14 mouse cellular contexts compared by ENCODE assay signal in genomic region chr1:171825462-171825861, GRCm38 (mm10). TPM values are rescaled to one million over a fixed set of nuclear protein-coding genes. Genes with fewer than 3 reads are reported as not detected.
DNase-seq lines count a peak whose midpoint lies in the region; ATAC-seq and TF ChIP-seq lines count a peak whose summit lies in the region.
"Had no signal": no experiment of that assay in that cellular context is flagged by ENCODE, and none has a peak within 500 bp of the region (broad histone marks: within the 10 kb centered on the region; RNA-seq: fewer than 3 reads in every experiment).

No protein-coding gene starts in this region.

- ATAC-seq in hindbrain, postnatal 0 days, result no peak
- no peak for ATAC-seq in hindbrain, embryonic 16.5 days
- ATAC-seq in stomach, postnatal 0 days (ENCODE audit: low FRiP score, low TSS enrichment), result no peak

- no peak overlapping the region for H3K27ac ChIP-seq in hindbrain, postnatal 0 days
- H3K27ac ChIP-seq in hindbrain, embryonic 16.5 days (ENCODE audit: low read depth, low read length), result no peak overlapping the region
- no peak overlapping the region for H3K27ac ChIP-seq in stomach, postnatal 0 days (replicated peaks)

- H3K9me3 ChIP-seq in hindbrain, postnatal 0 days (ENCODE audit: low read length), result no peaks in the 10 kb centered on the region
- no peaks in the 10 kb centered on the region for H3K9me3 ChIP-seq in hindbrain, embryonic 16.5 days (ENCODE audit: control insufficient read depth, low read length)
- H3K9me3 ChIP-seq in stomach, postnatal 0 days (ENCODE audit: control insufficient read depth, low read length), result no peaks in the 10 kb centered on the region

- H3K27me3 ChIP-seq in hindbrain, postnatal 0 days (ENCODE audit: insufficient read depth, low read length), result no peaks in the 10 kb centered on the region
- no peaks in the 10 kb centered on the region for H3K27me3 ChIP-seq in hindbrain, embryonic 16.5 days (replicated peaks; ENCODE audit: control insufficient read depth, insufficient read depth, low read length)
- no peaks in the 10 kb centered on the region for H3K27me3 ChIP-seq in stomach, postnatal 0 days (ENCODE audit: control insufficient read depth, insufficient read depth, low read length)
- H3K27me3 ChIP-seq: Patski had no signal

- H3K4me2 ChIP-seq in hindbrain, postnatal 0 days (ENCODE audit: low read depth, low read length), result no peak overlapping the region
- H3K4me2 ChIP-seq in hindbrain, embryonic 16.5 days (ENCODE audit: low read length), result no peak overlapping the region
- no peak overlapping the region for H3K4me2 ChIP-seq in stomach, postnatal 0 days (replicated peaks; ENCODE audit: low read depth)

- H3K9ac ChIP-seq in hindbrain, postnatal 0 days (replicated peaks; ENCODE audit: low read length), result no peak overlapping the region
- H3K9ac ChIP-seq in hindbrain, embryonic 16.5 days (ENCODE audit: low read depth, low read length), result no peak overlapping the region
- no peak overlapping the region for H3K9ac ChIP-seq in stomach, postnatal 0 days (ENCODE audit: low read length)

- no peaks in the 10 kb centered on the region for H3K4me1 ChIP-seq in hindbrain, postnatal 0 days (ENCODE audit: insufficient read depth, low read length)
- no peaks in the 10 kb centered on the region for H3K4me1 ChIP-seq in hindbrain, embryonic 16.5 days (ENCODE audit: control insufficient read depth, insufficient read depth, low read depth, low read length)
- no peaks in the 10 kb centered on the region for H3K4me1 ChIP-seq in stomach, postnatal 0 days (replicated peaks; ENCODE audit: control insufficient read depth, insufficient read depth)

- no peak overlapping the region for H3K4me3 ChIP-seq in hindbrain, postnatal 0 days (ENCODE audit: low read length)
- no peak overlapping the region for H3K4me3 ChIP-seq in hindbrain, embryonic 16.5 days (ENCODE audit: low read length)
- no peak overlapping the region for H3K4me3 ChIP-seq in stomach, postnatal 0 days (ENCODE audit: low read depth, low read length)

- WGBS in hindbrain, postnatal 0 days, result 32% methylated on average over 4 of the region's 4 CpGs
- WGBS in hindbrain, embryonic 16.5 days, result 25% methylated on average over 4 of the region's 4 CpGs
- 41% methylated on average over 4 of the region's 4 CpGs for WGBS in stomach, postnatal 0 days

- TF ChIP-seq EP300 in stomach, postnatal 0 days (optimal IDR thresholded peaks at IDR 0.05), result no peak

- TF ChIP-seq CTCF in hindbrain, postnatal 0 days (IDR thresholded peaks at IDR 0.05; ENCODE audit: low read depth), result peak; percentile 55
- TF ChIP-seq CTCF in stomach, postnatal 0 days (IDR thresholded peaks at IDR 0.05; ENCODE audit: low read depth), result peak; percentile 49

- peak; percentile 4 for DNase-seq in hindbrain, postnatal 0 days (ENCODE audit: low spot score)
- peak; percentile 45 for DNase-seq in thymus, postnatal 0 days (ENCODE audit: low spot score)
- no peak for DNase-seq in thymus, postnatal 25 days
- DNase-seq in ZHBTc4 (ENCODE audit: low read depth, low spot score), result peak; percentile 51
- DNase-seq in stomach, postnatal 0 days (ENCODE audit: low spot score), result no peak
- no peak for DNase-seq in ovary, postnatal 10 days (ENCODE audit: low spot score)
- no peak for DNase-seq in layer of hippocampus, postnatal 25 days (ENCODE audit: extremely low spot score in 1 of 2, low spot score in 1 of 2)
- DNase-seq: cerebellum, adult 8-10 months; gastrocnemius, postnatal 25 days; heart, postnatal 4 days; kidney, postnatal 25 days; lung, adult 18-20 months had no signal

- no peaks in the 10 kb centered on the region for H3K36me3 ChIP-seq in hindbrain, postnatal 0 days (ENCODE audit: insufficient read depth, low read length)
- H3K36me3 ChIP-seq in hindbrain, embryonic 16.5 days (ENCODE audit: control insufficient read depth, insufficient read depth, low read length), result no peaks in the 10 kb centered on the region
- no peaks in the 10 kb centered on the region for H3K36me3 ChIP-seq in stomach, postnatal 0 days (ENCODE audit: control insufficient read depth, insufficient read depth, low read length)

RNA-seq across cellular contexts. Expression of gene Cd84, which starts 14.0 kb away (rescaled TPM):
- 1.1 and 1.2 TPM in 2 replicates for total RNA-seq in hindbrain, postnatal 0 days (2014; rRNA removed)
- 1.6 and 1.7 TPM in 2 replicates for polyA plus RNA-seq in hindbrain, postnatal 0 days (2015; fragmentation: Nextera tagmentation; extraction: Ambion mirVana)
- polyA plus RNA-seq in hindbrain, embryonic 16.5 days (2015; fragmentation: Nextera tagmentation; extraction: Ambion mirVana), result 1.1 and 1.3 TPM in 2 replicates
- 42.9 and 52.1 TPM in 2 replicates for polyA plus RNA-seq in thymus, postnatal 0 days (2015; fragmentation: Nextera tagmentation; extraction: Ambion mirVana)
- 1.5 and 1.8 TPM in 2 replicates for polyA plus RNA-seq in stomach, postnatal 0 days (2015; fragmentation: Nextera tagmentation; extraction: Ambion mirVana)
- 1 to 10 TPM; 2.6 to 3.7 TPM for total RNA-seq in layer of hippocampus, postnatal 25 days (2021)

RNA-seq across cellular contexts. Expression of gene Slamf1, which starts 58.5 kb away (rescaled TPM):
- total RNA-seq in hindbrain, postnatal 0 days (2014; rRNA removed), result 0.16 TPM in 1 of 2 replicates, not detected in the other
- polyA plus RNA-seq in hindbrain, postnatal 0 days (2015; fragmentation: Nextera tagmentation; extraction: Ambion mirVana), result 0.09 and 0.10 TPM in 2 replicates
- 0.19 and 0.28 TPM in 2 replicates for polyA plus RNA-seq in hindbrain, embryonic 16.5 days (2015; fragmentation: Nextera tagmentation; extraction: Ambion mirVana)
- 26.0 and 28.0 TPM in 2 replicates for polyA plus RNA-seq in thymus, postnatal 0 days (2015; fragmentation: Nextera tagmentation; extraction: Ambion mirVana)
- 0.05 and 0.06 TPM in 2 replicates for polyA plus RNA-seq in stomach, postnatal 0 days (2015; fragmentation: Nextera tagmentation; extraction: Ambion mirVana)
- under 1 TPM; 0.12 to 0.33 TPM for total RNA-seq in layer of hippocampus, postnatal 25 days (2021)
- total RNA-seq: gastrocnemius, postnatal 25 days had no signal

Comparison
In these comparisons a context has a peak if more than half of its experiments do, and no peak if none do; other contexts are left out.
1. DNase-seq: peak in hindbrain, postnatal 0 days (single experiment), thymus, postnatal 0 days (single experiment) and ZHBTc4 (single experiment); none in thymus, postnatal 25 days (single experiment), stomach, postnatal 0 days (single experiment), ovary, postnatal 10 days (single experiment) and layer of hippocampus, postnatal 25 days (0 of 2).
2. RNA of gene Cd84, which starts 14.0 kb away (polyA plus RNA-seq): 42.9 to 52.1 TPM in thymus, postnatal 0 days; 1.5 to 1.8 TPM in stomach, postnatal 0 days, 1.6 to 1.7 TPM in hindbrain, postnatal 0 days and 1.1 to 1.3 TPM in hindbrain, embryonic 16.5 days; every median in the first group is over 10 times any median in the second.
3. RNA of gene Slamf1, which starts 58.5 kb away (polyA plus RNA-seq): 26.0 to 28.0 TPM in thymus, postnatal 0 days; 0.19 to 0.28 TPM in hindbrain, embryonic 16.5 days, 0.09 to 0.10 TPM in hindbrain, postnatal 0 days and 0.05 to 0.06 TPM in stomach, postnatal 0 days; every median in the first group is over 10 times any median in the second.